Mouse (Mus musculus) kidney, adult 2 months (tissue): ENCODE measurements around the gene Shisal2a. TPM values are rescaled to one million over a fixed set of nuclear protein-coding genes. Genes with fewer than 3 reads are reported as not detected.
A peak's percentile ranks its signal among the peaks of the same experiment; 100 is the strongest.

Experiments
- DNase-seq: peaks from one replicate; pipeline ENCODE4 v3.0.0; 2021
- H3K27ac ChIP-seq: fragments of 200-500 bp; 2 replicates; pipeline ENCODE4 v1.5.1; 2012; ENCODE audit warnings: low read depth, low read length, control low read depth, inconsistent platforms; ENCODE audit not compliant: insufficient read depth
- H3K27me3 ChIP-seq: fragments of 200-500 bp; replicated peaks from 2 replicates; pipeline ENCODE4 v1.6.1; 2012; ENCODE audit warnings: mild to moderate bottlenecking, moderate library complexity, low read length, inconsistent platforms; ENCODE audit not compliant: control insufficient read depth, insufficient read depth
- H3K36me3 ChIP-seq: fragments of 200-500 bp; 2 replicates; pipeline ENCODE4 v1.6.1; 2012; ENCODE audit warnings: mild to moderate bottlenecking, moderate library complexity, low read length, inconsistent platforms; ENCODE audit not compliant: control insufficient read depth, insufficient read depth
- H3K4me1 ChIP-seq: fragments of 200-500 bp; 2 replicates; pipeline ENCODE4 v1.6.1; 2011; ENCODE audit warnings: low read length; ENCODE audit not compliant: control insufficient read depth, insufficient read depth
- H3K4me3 ChIP-seq: fragments of 200-500 bp; 2 replicates; pipeline ENCODE4 v1.5.1; 2011; ENCODE audit warnings: mild to moderate bottlenecking, low read depth, low read length, control low read depth; ENCODE audit not compliant: insufficient read depth
- CTCF ChIP-seq: fragments of 200-500 bp; conservative IDR thresholded peaks from 2 replicates; pipeline ENCODE4 v1.5.1; 2011; ENCODE audit warnings: low read depth, mild to moderate bottlenecking, control low read depth, low read length, moderate library complexity, mixed read lengths; ENCODE audit not compliant: insufficient read depth, insufficient read length
- POLR2A ChIP-seq: fragments of 200-500 bp; IDR thresholded peaks from one replicate; pipeline ENCODE4 v1.6.1; 2011; ENCODE audit warnings: low read depth, low read length, control low read depth
- WGBS: fragments of 180-500 bp; shearing (Covaris S2); methylation state at CpG from one replicate; pipeline ENCODE4 v1.1.7; 2018; 5-methylcytosine and 5-hydroxymethylcytosine counted together
- polyA plus RNA-seq: library from polyadenylated mRNA; depleted of rRNA; stranded (reverse); fragments of >200 nt; gene quantifications from 2 replicates; pipeline ENCODE4 v1.2.3, GENCODE M21; 2012

Shisal2a gene
- polyA plus RNA-seq, 1 experiment: 0.25 TPM

DNA sequence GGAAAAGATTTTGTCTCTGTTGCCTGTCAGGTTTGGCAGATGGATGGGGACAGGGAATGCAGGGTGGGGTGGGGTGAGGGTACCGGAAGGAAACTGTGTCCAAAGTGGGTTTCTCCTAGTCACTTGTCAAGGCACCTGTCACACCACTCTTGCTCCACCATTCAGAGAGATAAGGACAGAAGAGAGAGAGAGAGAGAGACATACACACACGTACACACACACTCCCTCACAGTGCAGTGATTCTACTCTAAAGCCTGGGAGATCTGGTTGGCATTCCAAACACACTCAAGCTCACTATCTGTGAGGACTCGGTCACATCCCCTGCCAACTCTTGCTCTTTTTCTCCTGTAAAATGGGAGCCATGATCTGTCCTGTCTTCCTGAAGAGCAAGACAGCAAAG lies 11.0 kb downstream of the Shisal2a start:
- whole genome bisulfite sequencing: 93% methylated on average over 3 of the region's 3 CpGs
- TF ChIP-seq CTCF: no peak
- TF ChIP-seq POLR2A: no peak
- no peak overlapping the region for H3K27ac ChIP-seq

DNA sequence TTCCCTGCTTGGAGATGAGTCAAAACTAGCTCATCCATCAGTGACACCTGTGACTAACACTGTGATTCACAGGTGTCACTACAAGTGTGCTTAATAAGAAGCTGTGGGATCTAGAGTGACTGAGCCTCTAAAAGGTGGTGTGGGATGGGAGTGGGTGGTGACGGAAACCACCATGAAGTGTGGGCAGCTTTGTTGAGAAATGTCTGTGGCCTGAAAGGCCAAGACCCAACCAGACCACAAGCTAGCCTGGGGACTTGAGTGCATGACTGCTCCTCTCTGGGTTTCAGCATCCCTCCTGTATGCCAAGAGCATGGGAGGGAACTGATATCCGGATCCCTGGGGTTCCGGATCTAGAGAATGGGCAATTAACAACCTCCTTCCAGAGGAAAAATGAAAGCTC lies 11.7 kb downstream of the Shisal2a start:
- no peak overlapping the region for H3K4me3 ChIP-seq
- peaks cover 4% of the 10 kb centered on the region; the same call in 1 of the 2 replicates for H3K4me1 ChIP-seq
- no peak overlapping the region for H3K27ac ChIP-seq
- TF ChIP-seq CTCF (no peak), POLR2A (no peak)
- WGBS: 94% methylated on average over 3 of the region's 3 CpGs
- DNase-seq: no peak
- H3K27me3 ChIP-seq: no peaks in the 10 kb centered on the region
- H3K36me3 ChIP-seq: no peaks in the 10 kb centered on the region

More for the DNA sequence above, 11.0 kb downstream of the Shisal2a start:
- no peaks in the 10 kb centered on the region for H3K27me3 ChIP-seq
- H3K36me3 ChIP-seq: no peaks in the 10 kb centered on the region
- H3K4me1 ChIP-seq: peaks cover 4% of the 10 kb centered on the region; the same call in 1 of the 2 replicates
- H3K4me3 ChIP-seq: no peak overlapping the region
- DNase-seq: no peak

DNA sequence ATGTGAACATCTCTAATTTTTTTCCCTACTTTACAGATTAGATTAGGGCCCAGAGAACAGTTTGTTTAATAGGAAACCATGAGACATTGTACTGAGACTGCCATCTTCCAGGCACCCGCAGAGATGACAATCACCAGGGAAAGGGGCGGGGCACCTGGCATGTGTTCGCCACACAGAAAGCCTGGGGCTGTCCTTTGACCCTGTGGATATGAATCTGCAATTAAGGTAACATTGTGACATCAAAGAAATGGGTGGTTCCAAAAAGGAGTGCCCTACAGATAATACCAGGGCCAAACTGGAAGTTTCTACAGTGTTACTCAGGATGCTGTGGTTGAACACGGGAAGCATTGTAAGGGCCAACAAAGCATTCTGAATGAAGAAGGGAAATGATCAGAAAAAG lies 12.7 kb downstream of the Shisal2a start:
- no peak for TF ChIP-seq POLR2A
- TF ChIP-seq CTCF: no peak
- Histone ChIP-seq H3K4me3 (no peak overlapping the region), H3K27ac (no peak overlapping the region), H3K36me3 (no peaks in the 10 kb centered on the region), H3K4me1 (peaks cover 4% of the 10 kb centered on the region; the same call in 1 of the 2 replicates), H3K27me3 (no peaks in the 10 kb centered on the region)
- WGBS: 60% methylated on average over 4 of the region's 4 CpGs
- no peak for DNase-seq

DNA sequence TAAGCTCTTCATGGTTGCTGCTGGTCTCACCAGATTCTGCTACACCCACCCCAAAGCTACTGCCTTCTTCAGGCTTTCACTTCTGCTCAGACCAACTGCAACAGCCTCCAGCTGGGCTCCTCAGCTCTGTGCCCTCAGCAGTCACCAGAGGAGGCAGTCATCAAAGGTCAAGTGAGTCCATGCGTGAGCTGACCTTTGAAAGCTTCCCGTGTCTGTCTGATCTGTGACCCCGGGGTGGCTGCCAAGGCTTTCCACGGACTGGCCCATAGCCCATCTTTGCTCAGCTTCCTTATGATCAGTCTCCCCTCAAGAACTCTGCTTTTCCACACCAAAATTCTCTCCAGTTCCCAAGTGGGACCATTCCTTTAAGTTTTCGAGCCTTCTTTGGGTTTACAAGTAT lies 13.9 kb downstream of the Shisal2a start:
- Histone ChIP-seq H3K27me3 (no peaks in the 10 kb centered on the region), H3K27ac (no peak overlapping the region), H3K4me3 (no peak overlapping the region), H3K4me1 (peaks cover 4% of the 10 kb centered on the region; the same call in 1 of the 2 replicates), H3K36me3 (no peaks in the 10 kb centered on the region)
- DNase-seq: peak; percentile 81
- TF ChIP-seq CTCF (peak; percentile 43), POLR2A (no peak)
- 20% methylated on average over 5 of the region's 5 CpGs for WGBS

GRCm38 (mm10) chr4:108364111-108364476 lies 19.1 kb downstream of the Shisal2a start:
- Histone ChIP-seq H3K27ac (no peak overlapping the region), H3K4me3 (no peak overlapping the region), H3K36me3 (no peaks in the 10 kb centered on the region), H3K27me3 (no peaks in the 10 kb centered on the region), H3K4me1 (peaks cover 8% of the 10 kb centered on the region; the same call in 1 of the 2 replicates)
- DNase-seq: peak; percentile 32
- 21% methylated on average over 5 of the region's 5 CpGs for WGBS
- TF ChIP-seq POLR2A: no peak
- no peak for TF ChIP-seq CTCF

DNA sequence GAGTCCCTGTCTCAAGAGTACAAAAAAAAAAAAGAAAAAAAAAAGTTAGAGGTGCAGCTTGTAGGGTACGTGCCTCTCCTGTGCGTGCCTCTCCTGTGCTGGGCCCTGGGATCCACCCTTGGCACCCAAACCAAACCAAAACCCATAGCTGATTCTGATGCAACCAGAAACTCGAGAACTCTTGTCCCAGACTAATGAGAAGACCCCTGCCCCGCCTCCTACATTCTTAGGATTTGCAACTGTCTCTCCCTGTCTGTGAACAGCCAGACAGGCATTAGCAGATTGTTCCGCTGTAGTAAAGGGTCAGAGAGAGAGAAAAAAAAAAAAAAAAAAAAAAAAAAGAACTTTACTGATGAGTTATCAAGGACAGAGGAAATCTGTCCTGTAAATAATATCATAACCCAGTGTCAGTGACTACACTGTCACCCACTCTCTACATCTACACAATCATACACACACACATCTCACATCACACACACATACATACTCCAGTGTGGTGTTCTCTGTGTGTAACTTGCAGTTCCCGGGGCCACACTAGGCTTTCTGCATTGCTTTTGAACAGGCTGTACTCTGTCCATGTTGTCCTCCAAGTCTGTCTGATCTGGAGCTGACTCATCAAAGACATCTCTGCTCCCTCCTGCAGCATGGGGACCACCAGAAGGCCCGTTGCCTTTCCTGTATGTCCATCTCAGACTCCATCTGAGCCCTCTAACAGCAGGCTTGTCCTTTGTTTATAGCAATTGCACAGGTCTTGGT lies 19.6 kb downstream of the Shisal2a start:
- peaks cover 5% of the 10 kb centered on the region; the same call in 1 of the 2 replicates for H3K4me1 ChIP-seq
- H3K36me3 ChIP-seq: no peaks in the 10 kb centered on the region
- H3K27ac ChIP-seq: no peak overlapping the region
- no peak overlapping the region for H3K4me3 ChIP-seq
- WGBS: 51% methylated on average over 7 of the region's 7 CpGs
- no peak for DNase-seq
- H3K27me3 ChIP-seq: no peaks in the 10 kb centered on the region
- TF ChIP-seq POLR2A (no peak), CTCF (no peak)

DNA sequence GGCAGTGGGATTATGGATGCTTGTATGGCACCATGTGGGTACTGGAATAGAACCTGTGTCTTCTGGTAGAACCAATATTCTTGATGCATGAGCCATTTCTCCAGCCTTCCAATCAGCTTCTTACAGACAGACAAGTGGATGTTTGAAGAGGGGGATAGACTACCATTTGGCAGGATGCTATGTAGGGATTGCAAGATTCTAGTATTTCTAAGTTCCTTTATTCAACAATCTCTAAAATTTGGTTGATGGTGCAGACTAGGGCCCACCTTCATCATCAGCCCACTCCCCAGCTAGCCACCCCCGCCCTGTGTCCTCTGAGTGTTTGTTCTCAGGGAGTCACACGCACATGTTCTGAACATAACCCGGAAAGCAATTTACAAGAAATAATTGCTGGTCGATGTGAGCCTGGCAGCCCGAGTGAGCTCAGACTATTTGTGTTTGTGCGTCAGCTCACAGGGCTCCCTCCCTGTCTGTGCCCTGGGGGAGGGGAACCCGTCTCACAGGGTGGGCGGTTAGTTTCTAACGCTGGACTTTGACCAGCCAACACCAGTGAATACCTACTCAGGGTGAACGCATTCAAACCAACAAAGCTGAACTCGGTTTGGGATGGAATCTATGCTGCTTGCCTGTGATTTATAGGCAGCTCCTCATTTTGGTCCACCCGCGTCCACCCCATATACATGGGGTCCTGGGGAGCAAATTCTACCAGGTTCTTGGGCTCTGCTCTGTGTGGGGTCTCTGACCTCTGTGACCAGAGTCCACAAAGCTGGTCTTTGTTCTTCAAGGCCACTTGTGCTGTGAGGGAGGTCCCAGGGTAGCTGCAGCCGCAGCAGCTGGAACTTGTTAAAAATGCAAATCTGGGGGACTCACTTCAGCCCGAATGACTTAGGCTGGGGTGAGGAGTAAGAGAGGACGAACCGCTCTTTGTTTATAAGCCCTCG lies 20.6 kb downstream of the Shisal2a start:
- H3K36me3 ChIP-seq: no peaks in the 10 kb centered on the region
- TF ChIP-seq CTCF (no peak), POLR2A (no peak)
- DNase-seq: peak; percentile 60
- no peak overlapping the region for H3K4me3 ChIP-seq
- H3K4me1 ChIP-seq: peaks cover 5% of the 10 kb centered on the region; the same call in 1 of the 2 replicates
- no peak overlapping the region for H3K27ac ChIP-seq
- 22% methylated on average over 18 of the region's 18 CpGs for WGBS
- no peaks in the 10 kb centered on the region for H3K27me3 ChIP-seq
